Mouse (Mus musculus) thymus, adult 2 months (tissue): ENCODE data around the gene Lima1.

ENCODE experiments used
- CTCF ChIP-seq: fragments of 200-500 bp; IDR thresholded peaks from 2 replicates; pipeline ENCODE4 v1.5.1; 2012; ENCODE audit warnings: mild to moderate bottlenecking, control low read depth, low read length, moderate library complexity, borderline replicate concordance; ENCODE audit not compliant: control insufficient read depth, poor library complexity, insufficient read depth; ENCODE audit errors: extremely low read depth
- POLR2A ChIP-seq: fragments of 200-500 bp; IDR thresholded peaks from 2 replicates; pipeline ENCODE4 v1.6.1; 2012; ENCODE audit warnings: mild to moderate bottlenecking, low read length, control low read depth, moderate library complexity; ENCODE audit not compliant: control insufficient read depth, poor library complexity, insufficient read depth; ENCODE audit errors: extremely low read depth

DNA sequence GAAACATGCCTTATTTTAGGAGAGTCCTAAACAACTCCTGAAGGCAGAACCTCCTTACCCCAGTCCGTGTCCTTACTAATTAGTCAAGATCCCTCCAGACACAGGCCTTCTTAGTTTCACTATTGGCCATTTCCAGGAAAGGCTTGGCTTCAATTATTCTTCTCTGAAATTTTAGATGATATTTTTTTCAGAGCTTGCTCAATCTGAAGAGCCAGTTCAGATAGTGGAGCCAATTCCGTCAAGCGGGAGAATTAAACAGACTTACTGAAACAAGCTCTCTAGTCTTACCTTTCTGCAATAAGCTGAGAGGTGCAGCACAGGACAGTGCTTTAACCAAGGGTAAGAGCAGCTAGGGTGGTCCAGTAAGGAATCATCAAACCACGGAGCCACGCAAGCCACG is 11.9 kb downstream of the Lima1 start:
- TF ChIP-seq POLR2A (no peak), CTCF (no peak)
